Mouse (Mus musculus) midbrain, embryonic 13.5 days (tissue): ENCODE data around the gene Notch3. TPM values are rescaled to one million over a fixed set of nuclear protein-coding genes. Genes with fewer than 3 reads are reported as not detected.

ENCODE experiments used
- ATAC-seq: fragments of 200-750 bp; cut with Nextera tagmentation; 2 replicates; pipeline ENCODE4 v1.8.0; 2017; ENCODE audit warnings: mild to moderate bottlenecking, moderate TSS enrichment, moderate library complexity
- H3K27ac ChIP-seq: fragments of 300-500 bp; sonication (generic); 2 replicates; pipeline ENCODE4 v1.5.1; 2015; ENCODE audit warnings: inconsistent platforms, mild to moderate bottlenecking, moderate library complexity
- H3K27me3 ChIP-seq: fragments of 300-500 bp; sonication (generic); 2 replicates; pipeline ENCODE4 v1.6.1; 2015; ENCODE audit warnings: mild to moderate bottlenecking, inconsistent platforms
- H3K36me3 ChIP-seq: fragments of 300-500 bp; sonication (generic); 2 replicates; pipeline ENCODE4 v1.6.1; 2015; ENCODE audit warnings: mild to moderate bottlenecking, inconsistent platforms
- H3K4me1 ChIP-seq: fragments of 300-500 bp; sonication (generic); replicated peaks from 2 replicates; pipeline ENCODE4 v1.6.1; 2015; ENCODE audit warnings: inconsistent platforms
- H3K4me2 ChIP-seq: fragments of 300-500 bp; sonication (generic); replicated peaks from 2 replicates; pipeline ENCODE4 v1.6.1; 2015; ENCODE audit warnings: moderate library complexity, mild to moderate bottlenecking, inconsistent platforms
- H3K4me3 ChIP-seq: fragments of 300-500 bp; sonication (generic); replicated peaks from 2 replicates; pipeline ENCODE4 v1.5.1; 2015; ENCODE audit warnings: mild to moderate bottlenecking, inconsistent platforms
- H3K9ac ChIP-seq: fragments of 300-500 bp; sonication (generic); replicated peaks from 2 replicates; pipeline ENCODE4 v1.6.1; 2015; ENCODE audit warnings: mild to moderate bottlenecking, inconsistent platforms
- H3K9me3 ChIP-seq: fragments of 300-500 bp; sonication (generic); 2 replicates; pipeline ENCODE4 v1.6.1; 2016; ENCODE audit warnings: mild to moderate bottlenecking, inconsistent platforms
- WGBS: fragments of 180-500 bp; shearing (Covaris S2); methylation state at CpG from one replicate; pipeline ENCODE4 v1.1.7; 2015; 5-methylcytosine and 5-hydroxymethylcytosine counted together
- polyA plus RNA-seq: library from polyadenylated mRNA; unstranded; fragments of >200 nt; fragmentation: Nextera tagmentation; extraction: Ambion mirVana; gene quantifications from 2 replicates; pipeline ENCODE4 v1.2.1, GENCODE M21; 2015

The Notch3 gene
- polyA plus RNA-seq, 1 experiment from 2014 or later, result 13.2 TPM

DNA sequence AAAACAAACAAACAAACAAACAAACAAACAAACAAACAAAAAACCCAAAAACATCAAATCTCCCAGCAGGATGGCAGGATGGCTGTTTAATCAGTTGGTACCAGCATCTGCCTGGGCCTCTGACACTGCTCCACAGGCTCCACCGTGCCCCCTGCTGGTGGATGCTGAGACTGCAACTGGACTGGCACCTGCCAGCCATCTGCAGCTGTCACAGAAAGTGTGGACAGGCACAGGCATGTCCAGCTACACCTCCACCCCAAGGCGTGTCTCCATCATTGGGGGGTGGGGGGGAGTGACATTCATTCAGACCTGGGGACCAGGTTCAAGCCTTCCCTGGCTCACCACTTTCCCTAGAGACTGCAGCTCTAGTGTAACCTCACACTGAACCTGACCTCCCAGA, 93.3 kb downstream of the Notch3 start:
- Histone ChIP-seq H3K9ac (no peak overlapping the region), H3K9me3 (peaks cover 3% of the 10 kb centered on the region; the same call in 1 of the 2 replicates), H3K36me3 (no peaks in the 10 kb centered on the region), H3K4me3 (no peak overlapping the region), H3K4me1 (no peaks in the 10 kb centered on the region), H3K4me2 (no peak overlapping the region), H3K27me3 (no peaks in the 10 kb centered on the region), H3K27ac (no peak overlapping the region)
- 0% methylated on average over 2 of the region's 2 CpGs for whole genome bisulfite sequencing
- peak; percentile 69 for ATAC-seq

Other genes starting within 250 kb of the Notch3 start
- gene Rrp1b, start 130.8 kb downstream of the Notch3 start, polyA plus RNA-seq, result 43.7 and 44.7 TPM in 2 replicates
- 0.31 and 0.55 TPM in 2 replicates for gene Hsf2bp, start 130.5 kb downstream of the Notch3 start, polyA plus RNA-seq
- 0.17 and 0.23 TPM in 2 replicates for gene Ephx3, start 22.7 kb upstream of the Notch3 start, polyA plus RNA-seq
- 90.2 and 95.8 TPM in 2 replicates for gene Brd4, start 117.9 kb upstream of the Notch3 start, polyA plus RNA-seq
- gene Akap8, start 154.4 kb upstream of the Notch3 start, polyA plus RNA-seq, result 116 and 121 TPM in 2 replicates
- 138 and 168 TPM in 2 replicates for gene Akap8l, start 183.8 kb upstream of the Notch3 start, polyA plus RNA-seq
- 33.7 and 36.4 TPM in 2 replicates for gene Wiz, start 222.6 kb upstream of the Notch3 start, polyA plus RNA-seq
- 0.54 TPM in 2 replicates for gene Rasal3, start 236.7 kb upstream of the Notch3 start, polyA plus RNA-seq